In the genomic region with DNA sequence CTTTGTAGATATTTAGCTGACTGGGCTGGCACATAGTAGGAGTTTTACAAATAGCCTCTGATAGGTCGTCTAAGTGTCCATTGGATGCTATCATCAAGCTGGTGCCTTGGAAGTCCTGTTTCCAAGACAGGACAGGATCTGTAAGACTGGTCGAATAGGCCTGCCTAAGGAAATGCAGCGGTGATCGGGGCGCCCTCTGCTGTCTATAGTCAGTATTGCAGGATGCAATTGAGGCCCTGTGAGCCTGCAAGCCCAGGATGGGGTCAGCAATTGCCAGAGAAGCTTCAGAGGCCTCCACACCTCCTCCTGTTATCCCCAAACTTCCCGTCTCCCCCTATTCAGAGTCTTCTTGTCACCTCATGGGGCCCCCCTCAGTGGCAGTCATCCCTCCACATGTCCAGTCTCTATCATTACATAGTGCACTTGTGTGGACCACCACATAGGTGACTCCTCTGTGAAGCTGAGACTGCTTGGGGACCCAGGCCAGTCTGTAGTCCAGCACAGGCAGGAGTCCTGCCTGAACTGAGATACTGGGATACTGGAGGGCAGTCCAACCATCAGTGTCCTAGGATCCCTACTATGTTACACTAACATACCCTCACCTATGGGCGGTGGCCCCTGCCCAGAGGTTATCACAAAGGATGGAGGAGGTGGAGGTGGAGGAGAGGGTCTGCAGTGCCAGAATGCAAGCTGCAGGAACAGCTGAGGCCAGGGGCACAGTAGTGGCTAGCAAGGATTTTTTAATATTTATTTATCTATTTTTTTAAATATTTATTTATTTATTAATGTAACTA, we compare ENCODE assay signal across 9 mouse cellular contexts. TPM values are rescaled to one million over a fixed set of nuclear protein-coding genes. Genes with fewer than 3 reads are reported as not detected.
A peak's percentile ranks its signal among the peaks of the same experiment; 100 is the strongest.
DNase-seq lines count a peak whose midpoint lies in the region; ATAC-seq and TF ChIP-seq lines count a peak whose summit lies in the region.
"Had no signal": no experiment of that assay in that cellular context is flagged by ENCODE, and none has a peak within 500 bp of the region (broad histone marks: within the 10 kb centered on the region; RNA-seq: fewer than 3 reads in every experiment).

No protein-coding gene starts in this region.

- no peak overlapping the region for H3K27ac ChIP-seq in midbrain, embryonic 10.5 days (replicated peaks)
- H3K27ac ChIP-seq in midbrain, embryonic 16.5 days (ENCODE audit: low read length) = no peak overlapping the region
- no peak overlapping the region for H3K27ac ChIP-seq in gastrocnemius, adult 2 months
- H3K27ac ChIP-seq: embryonic facial prominence, embryonic 15.5 days had no signal

- H3K4me2 ChIP-seq in midbrain, embryonic 16.5 days (ENCODE audit: low read length) = no peak overlapping the region
- H3K4me2 ChIP-seq: embryonic facial prominence, embryonic 15.5 days had no signal

- H3K36me3 ChIP-seq in midbrain, embryonic 10.5 days = no peaks in the 10 kb centered on the region
- H3K36me3 ChIP-seq in midbrain, embryonic 16.5 days (ENCODE audit: control insufficient read depth, insufficient read depth, low read length) = no peaks in the 10 kb centered on the region
- H3K36me3 ChIP-seq: embryonic facial prominence, embryonic 15.5 days had no signal

- 20% methylated on average over 7 of the region's 7 CpGs for WGBS in midbrain, embryonic 10.5 days
- 20% methylated on average over 7 of the region's 7 CpGs for WGBS in midbrain, embryonic 16.5 days
- WGBS in lung, adult 2 months = 21% methylated on average over 7 of the region's 7 CpGs

- H3K9ac ChIP-seq in midbrain, embryonic 16.5 days (ENCODE audit: low read depth, low read length) = no peak overlapping the region
- H3K9ac ChIP-seq: embryonic facial prominence, embryonic 15.5 days had no signal

- peaks cover 11% of the 10 kb centered on the region for H3K4me1 ChIP-seq in midbrain, embryonic 10.5 days
- H3K4me1 ChIP-seq in midbrain, embryonic 16.5 days (ENCODE audit: control insufficient read depth, insufficient read depth, low read length) = no peaks in the 10 kb centered on the region; the same call in 1 of the 2 replicates
- H3K4me1 ChIP-seq in lung, adult 2 months (ENCODE audit: control insufficient read depth, insufficient read depth, low read length) = no peaks in the 10 kb centered on the region; the same call in 1 of the 2 replicates

- H3K27me3 ChIP-seq in midbrain, embryonic 10.5 days (ENCODE audit: low read depth, poor library complexity, severe bottlenecking) = peaks cover 1% of the 10 kb centered on the region; the same call in 1 of the 2 replicates
- no peaks in the 10 kb centered on the region for H3K27me3 ChIP-seq in midbrain, embryonic 16.5 days (ENCODE audit: control insufficient read depth, insufficient read depth, low read depth, low read length)
- H3K27me3 ChIP-seq: embryonic facial prominence, embryonic 15.5 days had no signal

- TF ChIP-seq POLR2A in lung, adult 2 months (IDR thresholded peaks at IDR 0.05; ENCODE audit: borderline replicate concordance, extremely low read depth, low read depth, low read length) = no peak

- no peak overlapping the region for H3K4me3 ChIP-seq in midbrain, embryonic 10.5 days
- H3K4me3 ChIP-seq in midbrain, embryonic 16.5 days (ENCODE audit: low read depth, low read length) = no peak overlapping the region
- H3K4me3 ChIP-seq in gastrocnemius, adult 2 months = no peak overlapping the region
- H3K4me3 ChIP-seq in lung, adult 2 months (replicated peaks; ENCODE audit: extremely low read depth, low read depth, low read length) = no peak overlapping the region
- H3K4me3 ChIP-seq: embryonic facial prominence, embryonic 15.5 days had no signal

- DNase-seq in midbrain, embryonic 10.5 days (ENCODE audit: low spot score) = peak; percentile 81
- peak; percentile 78 to 88 for DNase-seq in cerebellum, adult 18-20 months
- DNase-seq in gastrocnemius, adult 2 months = peak; percentile 84
- peak; percentile 91 for DNase-seq in kidney, postnatal 4 days
- DNase-seq in lung, adult 2 months = peak; percentile 81
- DNase-seq in retina, postnatal 7 days (ENCODE audit: low read depth, low spot score) = peak; percentile 35
- DNase-seq in urinary bladder, adult 2 months (ENCODE audit: low spot score) = peak; percentile 56

- no peaks in the 10 kb centered on the region for H3K9me3 ChIP-seq in midbrain, embryonic 10.5 days (replicated peaks)
- H3K9me3 ChIP-seq in midbrain, embryonic 16.5 days (replicated peaks; ENCODE audit: control insufficient read depth, low read length, poor library complexity, severe bottlenecking) = no peaks in the 10 kb centered on the region
- H3K9me3 ChIP-seq: embryonic facial prominence, embryonic 15.5 days had no signal

- ATAC-seq in midbrain, embryonic 16.5 days = no peak

- no peak; the same call in 1 of the 2 replicates for TF ChIP-seq CTCF in gastrocnemius, adult 2 months (IDR thresholded peaks at IDR 0.05)
- peak; percentile 92 for TF ChIP-seq CTCF in lung, adult 2 months (IDR thresholded peaks at IDR 0.05; ENCODE audit: insufficient read depth, low read length)

- intact Hi-C loops in gastrocnemius, adult 2 months (cut with DNase I) = loop anchor here (2.0 kb wide), 1 partner anchor 21 kb away; no protein-coding TSS in a partner anchor

RNA-seq across cellular contexts. Expression of gene Neurl3, which starts 3.0 kb away (rescaled TPM):
- 0.27 and 0.37 TPM in 2 replicates for polyA plus RNA-seq in midbrain, embryonic 10.5 days (2016; fragmentation: Nextera tagmentation; extraction: Ambion mirVana)
- polyA plus RNA-seq in midbrain, embryonic 16.5 days (2015; fragmentation: Nextera tagmentation; extraction: Ambion mirVana) = 1.2 and 1.5 TPM in 2 replicates
- total RNA-seq in gastrocnemius, adult 2 months (2021) = under 1 TPM; 0.41 to 0.59 TPM
- polyA plus RNA-seq in lung, adult 2 months (2012; rRNA removed) = 23.5 and 26.4 TPM in 2 replicates
- 10.2 and 12.5 TPM in 2 replicates for polyA plus RNA-seq in urinary bladder, adult 2 months (2012; rRNA removed)

RNA-seq across cellular contexts. Expression of gene Arid5a, which starts 30.1 kb away (rescaled TPM):
- polyA plus RNA-seq in midbrain, embryonic 10.5 days (2016; fragmentation: Nextera tagmentation; extraction: Ambion mirVana) = 3.4 and 4.0 TPM in 2 replicates
- polyA plus RNA-seq in midbrain, embryonic 16.5 days (2015; fragmentation: Nextera tagmentation; extraction: Ambion mirVana) = 2.8 and 3.6 TPM in 2 replicates
- 10 to 100 TPM in 1 of 2 experiments, 1 to 10 TPM in 1; 7.0 to 18.6 TPM for total RNA-seq in gastrocnemius, adult 2 months (2021)
- 11.2 and 13.8 TPM in 2 replicates for polyA plus RNA-seq in lung, adult 2 months (2012; rRNA removed)
- polyA plus RNA-seq in urinary bladder, adult 2 months (2012; rRNA removed) = 7.4 and 8.1 TPM in 2 replicates

RNA-seq across cellular contexts. Expression of gene Uggt1, which starts 32.9 kb away (rescaled TPM):
- 52.5 and 56.9 TPM in 2 replicates for polyA plus RNA-seq in midbrain, embryonic 10.5 days (2016; fragmentation: Nextera tagmentation; extraction: Ambion mirVana)
- polyA plus RNA-seq in midbrain, embryonic 16.5 days (2015; fragmentation: Nextera tagmentation; extraction: Ambion mirVana) = 45.3 and 46.6 TPM in 2 replicates
- 10 to 100 TPM; 27.6 to 29.1 TPM for total RNA-seq in gastrocnemius, adult 2 months (2021)
- polyA plus RNA-seq in lung, adult 2 months (2012; rRNA removed) = 12.0 and 18.0 TPM in 2 replicates
- 20.6 and 25.2 TPM in 2 replicates for polyA plus RNA-seq in urinary bladder, adult 2 months (2012; rRNA removed)

Comparison
In these comparisons a context has a peak if more than half of its experiments do, and no peak if none do; other contexts are left out.
1. DNase-seq: peak in every context shown above with its lines; median percentile 91 in kidney, postnatal 4 days; 84 in gastrocnemius, adult 2 months; 83 in cerebellum, adult 18-20 months; 81 in midbrain, embryonic 10.5 days; 81 in lung, adult 2 months; 56 in urinary bladder, adult 2 months; 35 in retina, postnatal 7 days.